Mouse (Mus musculus): ENCODE measurements around the gene Ssbp4. TPM values are rescaled to one million over a fixed set of nuclear protein-coding genes. Genes with fewer than 3 reads are reported as not detected.

The Ssbp4 gene
- polyA plus RNA-seq, 1 experiment from 2014 or later: 147 TPM

GRCm38 (mm10) chr8:70636838-70637237, 28.2 kb upstream of the Ssbp4 start:
- no peak overlapping the region for H3K9ac ChIP-seq (ENCODE audit: low read length)
- no peaks in the 10 kb centered on the region for H3K27me3 ChIP-seq (replicated peaks; ENCODE audit: control insufficient read depth, insufficient read depth, low read length)
- H3K9me3 ChIP-seq (replicated peaks; ENCODE audit: control insufficient read depth, low read length): no peaks in the 10 kb centered on the region
- WGBS: 60% methylated on average over 8 of the region's 8 CpGs
- DNase-seq (ENCODE audit: low spot score) (no peak), ATAC-seq (no peak)
- no peaks in the 10 kb centered on the region for H3K4me1 ChIP-seq (ENCODE audit: control insufficient read depth, insufficient read depth, low read length)
- H3K36me3 ChIP-seq (ENCODE audit: control insufficient read depth, insufficient read depth, low read length): no peaks in the 10 kb centered on the region
- no peak overlapping the region for H3K4me3 ChIP-seq (ENCODE audit: low read depth, low read length)
- H3K27ac ChIP-seq (ENCODE audit: low read depth, low read length): no peak overlapping the region
- no peak overlapping the region for H3K4me2 ChIP-seq (ENCODE audit: low read length)

GRCm38 (mm10) chr8:70635527-70635926, 26.9 kb upstream of the Ssbp4 start:
- H3K4me3 ChIP-seq (ENCODE audit: low read depth, low read length): no peak overlapping the region
- H3K27ac ChIP-seq (ENCODE audit: low read depth, low read length): no peak overlapping the region
- H3K9me3 ChIP-seq (replicated peaks; ENCODE audit: control insufficient read depth, low read length): no peaks in the 10 kb centered on the region
- no peaks in the 10 kb centered on the region for H3K36me3 ChIP-seq (ENCODE audit: control insufficient read depth, insufficient read depth, low read length)
- H3K4me2 ChIP-seq (ENCODE audit: low read length): no peak overlapping the region
- 0 out of 2 replicates have a peak, but pooled peaks cover 3% of the 10 kb centered on the region for H3K4me1 ChIP-seq (ENCODE audit: control insufficient read depth, insufficient read depth, low read length)
- ATAC-seq (no peak), DNase-seq (ENCODE audit: low spot score) (no peak)
- peaks cover 8% of the 10 kb centered on the region; the same call in 1 of the 2 replicates for H3K27me3 ChIP-seq (replicated peaks; ENCODE audit: control insufficient read depth, insufficient read depth, low read length)
- 81% methylated on average over 6 of the region's 6 CpGs for WGBS
- no peak overlapping the region for H3K9ac ChIP-seq (ENCODE audit: low read length)

GRCm38 (mm10) chr8:70634066-70634465, 25.4 kb upstream of the Ssbp4 start:
- no peaks in the 10 kb centered on the region for H3K9me3 ChIP-seq (replicated peaks; ENCODE audit: control insufficient read depth, low read length)

GRCm38 (mm10) chr8:70632346-70632892, 23.7 kb upstream of the Ssbp4 start, which contains the start of gene Gdf15:
Gene Gdf15, minus strand, starts transcription at chr8:70632456.
- Histone ChIP-seq H3K9me3 (replicated peaks; ENCODE audit: control insufficient read depth, low read length) (no peaks in the 10 kb centered on the region), H3K4me1 (ENCODE audit: control insufficient read depth, insufficient read depth, low read length) (peaks cover 3% of the 10 kb centered on the region; the same call in 1 of the 2 replicates), H3K27me3 (replicated peaks; ENCODE audit: control insufficient read depth, insufficient read depth, low read length) (peaks cover 8% of the 10 kb centered on the region; the same call in 1 of the 2 replicates), H3K36me3 (ENCODE audit: control insufficient read depth, insufficient read depth, low read length) (no peaks in the 10 kb centered on the region), H3K4me3 (ENCODE audit: low read depth, low read length) (no peak within 1 kb of the TSS), H3K9ac (ENCODE audit: low read length) (no peak within 1 kb of the TSS), H3K27ac (ENCODE audit: low read depth, low read length) (no peak within 1 kb of the TSS), H3K4me2 (ENCODE audit: low read length) (no peak within 1 kb of the TSS)
- 73% methylated on average over 6 of the region's 6 CpGs for WGBS
- no peak for DNase-seq (ENCODE audit: low spot score)
- no peak for ATAC-seq

More at GRCm38 (mm10) chr8:70634066-70634465, 25.4 kb upstream of the Ssbp4 start:
- Histone ChIP-seq H3K4me1 (ENCODE audit: control insufficient read depth, insufficient read depth, low read length) (peaks cover 3% of the 10 kb centered on the region; the same call in 1 of the 2 replicates), H3K4me3 (ENCODE audit: low read depth, low read length) (no peak overlapping the region), H3K9ac (ENCODE audit: low read length) (no peak overlapping the region), H3K4me2 (ENCODE audit: low read length) (no peak overlapping the region), H3K36me3 (ENCODE audit: control insufficient read depth, insufficient read depth, low read length) (no peaks in the 10 kb centered on the region), H3K27me3 (replicated peaks; ENCODE audit: control insufficient read depth, insufficient read depth, low read length) (peaks cover 8% of the 10 kb centered on the region; the same call in 1 of the 2 replicates), H3K27ac (ENCODE audit: low read depth, low read length) (no peak overlapping the region)
- DNase-seq (ENCODE audit: low spot score) (no peak), ATAC-seq (no peak)
- 57% methylated on average over 6 of the region's 6 CpGs for WGBS

GRCm38 (mm10) chr8:70631436-70631835, 22.8 kb upstream of the Ssbp4 start:
- Histone ChIP-seq H3K4me3 (ENCODE audit: low read depth, low read length) (no peak overlapping the region), H3K9me3 (replicated peaks; ENCODE audit: control insufficient read depth, low read length) (no peaks in the 10 kb centered on the region), H3K27ac (ENCODE audit: low read depth, low read length) (no peak overlapping the region), H3K4me2 (ENCODE audit: low read length) (no peak overlapping the region), H3K9ac (ENCODE audit: low read length) (no peak overlapping the region), H3K27me3 (replicated peaks; ENCODE audit: control insufficient read depth, insufficient read depth, low read length) (peaks cover 8% of the 10 kb centered on the region; the same call in 1 of the 2 replicates), H3K4me1 (ENCODE audit: control insufficient read depth, insufficient read depth, low read length) (peaks cover 3% of the 10 kb centered on the region; the same call in 1 of the 2 replicates), H3K36me3 (ENCODE audit: control insufficient read depth, insufficient read depth, low read length) (no peaks in the 10 kb centered on the region)
- no peak for DNase-seq (ENCODE audit: low spot score)
- ATAC-seq: no peak
- 21% methylated on average over 24 of the region's 24 CpGs for WGBS

- no peak overlapping the region for H3K27ac ChIP-seq (ENCODE audit: low read depth, low read length)
- H3K9ac ChIP-seq (ENCODE audit: low read length): no peak overlapping the region
- no peaks in the 10 kb centered on the region for H3K9me3 ChIP-seq (replicated peaks; ENCODE audit: control insufficient read depth, low read length)
- peaks cover 8% of the 10 kb centered on the region; the same call in 1 of the 2 replicates for H3K27me3 ChIP-seq (replicated peaks; ENCODE audit: control insufficient read depth, insufficient read depth, low read length)
- H3K4me3 ChIP-seq (ENCODE audit: low read depth, low read length): no peak overlapping the region
- WGBS: 19% methylated on average over 22 of the region's 22 CpGs
- no peak for DNase-seq (ENCODE audit: low spot score)
- H3K36me3 ChIP-seq (ENCODE audit: control insufficient read depth, insufficient read depth, low read length): no peaks in the 10 kb centered on the region
- no peak overlapping the region for H3K4me2 ChIP-seq (ENCODE audit: low read length)
- ATAC-seq: peak; percentile 9; the same call in 1 of the 2 replicates
- peaks cover 3% of the 10 kb centered on the region; the same call in 1 of the 2 replicates for H3K4me1 ChIP-seq (ENCODE audit: control insufficient read depth, insufficient read depth, low read length)
Measured at GRCm38 (mm10) chr8:70630532-70631381, 22.1 kb upstream of the Ssbp4 start.

GRCm38 (mm10) chr8:70629574-70630531, 21.2 kb upstream of the Ssbp4 start:
- WGBS: 1% methylated on average over 58 of the region's 60 CpGs
- peak overlapping the region; percentile 27; the same call in 1 of the 2 replicates for H3K27ac ChIP-seq (ENCODE audit: low read depth, low read length)
- peak; percentile 94 for ATAC-seq

GRCm38 (mm10) chr8:70628986-70629490, 20.4 kb upstream of the Ssbp4 start:
- WGBS: 57% methylated on average over 7 of the region's 7 CpGs
- peak overlapping the region; percentile 40 for H3K4me3 ChIP-seq (ENCODE audit: low read depth, low read length)
- no peaks in the 10 kb centered on the region for H3K36me3 ChIP-seq (ENCODE audit: control insufficient read depth, insufficient read depth, low read length)
- H3K4me1 ChIP-seq (ENCODE audit: control insufficient read depth, insufficient read depth, low read length): peaks cover 3% of the 10 kb centered on the region; the same call in 1 of the 2 replicates
- DNase-seq (ENCODE audit: low spot score): no peak
- peak; percentile 1 for ATAC-seq
- peaks cover 8% of the 10 kb centered on the region; the same call in 1 of the 2 replicates for H3K27me3 ChIP-seq (replicated peaks; ENCODE audit: control insufficient read depth, insufficient read depth, low read length)
- no peaks in the 10 kb centered on the region for H3K9me3 ChIP-seq (replicated peaks; ENCODE audit: control insufficient read depth, low read length)
- H3K9ac ChIP-seq (ENCODE audit: low read length): peak overlapping the region; percentile 61
- H3K27ac ChIP-seq (ENCODE audit: low read depth, low read length): no peak overlapping the region
- peak overlapping the region; percentile 59 for H3K4me2 ChIP-seq (ENCODE audit: low read length)

More at GRCm38 (mm10) chr8:70629574-70630531, 21.2 kb upstream of the Ssbp4 start:
- H3K9me3 ChIP-seq (replicated peaks; ENCODE audit: control insufficient read depth, low read length): no peaks in the 10 kb centered on the region
- H3K9ac ChIP-seq (ENCODE audit: low read length): peak overlapping the region; percentile 61
- H3K4me1 ChIP-seq (ENCODE audit: control insufficient read depth, insufficient read depth, low read length): peaks cover 3% of the 10 kb centered on the region; the same call in 1 of the 2 replicates
- peak overlapping the region; percentile 59 for H3K4me2 ChIP-seq (ENCODE audit: low read length)
- H3K27me3 ChIP-seq (replicated peaks; ENCODE audit: control insufficient read depth, insufficient read depth, low read length): peaks cover 8% of the 10 kb centered on the region; the same call in 1 of the 2 replicates
- H3K4me3 ChIP-seq (ENCODE audit: low read depth, low read length): peak overlapping the region; percentile 40
- no peaks in the 10 kb centered on the region for H3K36me3 ChIP-seq (ENCODE audit: control insufficient read depth, insufficient read depth, low read length)
- DNase-seq (ENCODE audit: low spot score): peak; percentile 92

Measured in forebrain, embryonic 14.5 days (tissue).